Mouse (Mus musculus) thymus, postnatal 36 days (tissue): ENCODE measurements around the gene Lin7b.
"Not testable (repeated sequence)": the region's sequence is repeated elsewhere in the genome, so short reads cannot be mapped to it uniquely, and the experiment has no call there.

Experiments used
- DNase-seq, 2 experiments: peaks; one replicate each; pipeline ENCODE4 v3.0.0; 2022; ENCODE audit warnings: mixed read lengths in 2 of 2

The Lin7b gene

DNA sequence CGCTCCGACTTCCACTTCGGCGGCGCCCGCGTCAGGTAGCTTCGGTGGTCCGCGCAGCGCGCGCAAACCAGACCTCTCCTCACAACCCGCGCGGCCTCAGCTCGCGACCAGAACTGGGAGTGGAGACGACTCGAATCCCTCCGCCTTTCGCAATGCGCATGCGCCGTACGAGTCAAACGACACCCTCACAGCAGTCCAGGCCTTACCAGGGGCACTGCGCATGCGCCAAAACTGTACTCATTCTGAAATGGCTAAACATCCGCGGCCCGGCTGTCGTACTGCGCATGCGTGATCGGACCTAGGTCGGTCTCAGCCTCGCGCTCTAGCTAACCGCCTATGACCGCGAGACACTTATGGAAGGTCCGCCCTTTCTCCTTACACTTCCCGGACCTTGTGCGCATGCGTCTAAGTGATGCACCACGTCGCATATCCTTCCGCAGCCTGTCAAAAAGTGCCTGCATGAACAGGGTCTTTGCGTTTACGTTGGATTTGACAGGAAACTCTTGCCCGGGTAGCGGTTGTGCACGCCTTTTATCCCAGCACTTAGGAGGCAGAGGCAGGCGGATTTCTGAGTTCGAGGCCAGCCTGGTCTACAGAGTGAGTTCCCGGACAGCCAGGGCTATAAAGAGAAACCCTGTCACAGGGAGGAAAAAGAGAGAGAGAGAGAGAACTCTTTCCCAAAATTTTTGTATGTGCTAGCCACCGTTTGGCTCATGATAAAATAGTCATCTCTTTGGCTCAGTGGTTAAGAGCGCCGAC, 25.4 kb upstream of the Lin7b start, which contains the start of gene Snrnp70:
TSS of gene Snrnp70 (minus strand) at position 165 of the 759 bp plus-strand sequence.
- DNase-seq: peak; percentile 100

- DNase-seq: no peak
These were observed 24.8 kb upstream of the Lin7b start for GRCm38 (mm10) chr7:45395129-45395541.

GRCm38 (mm10) chr7:45386077-45386476, 15.7 kb upstream of the Lin7b start:
- no peak for DNase-seq

DNA sequence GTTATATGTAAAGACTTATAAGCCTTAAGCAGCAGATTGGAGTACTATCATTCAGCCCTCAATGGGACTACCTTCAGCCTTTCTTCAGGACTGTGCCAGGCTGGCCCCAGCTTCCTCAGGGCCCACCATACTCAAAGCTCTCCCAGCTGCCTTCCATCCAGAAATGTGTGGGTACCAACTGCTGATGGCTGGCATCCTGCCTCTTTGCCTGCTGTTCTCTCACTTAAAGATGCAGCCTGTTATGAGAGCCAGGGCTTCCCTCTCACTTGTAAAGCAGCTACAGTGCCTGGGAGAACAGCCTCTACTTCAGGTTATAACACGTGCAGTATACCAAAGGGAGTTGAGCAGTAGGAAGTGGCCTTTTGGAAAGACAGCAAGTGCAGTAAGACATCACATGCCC, 5.7 kb upstream of the Lin7b start:
- DNase-seq: no peak

GRCm38 (mm10) chr7:45374620-45375019, 4.2 kb upstream of the Lin7b start:
- DNase-seq: no peak

GRCm38 (mm10) chr7:45372371-45372770, 2.0 kb upstream of the Lin7b start:
- DNase-seq: no peak

GRCm38 (mm10) chr7:45369836-45370474, 428 bp downstream of the Lin7b start:
- no peak for DNase-seq

DNA sequence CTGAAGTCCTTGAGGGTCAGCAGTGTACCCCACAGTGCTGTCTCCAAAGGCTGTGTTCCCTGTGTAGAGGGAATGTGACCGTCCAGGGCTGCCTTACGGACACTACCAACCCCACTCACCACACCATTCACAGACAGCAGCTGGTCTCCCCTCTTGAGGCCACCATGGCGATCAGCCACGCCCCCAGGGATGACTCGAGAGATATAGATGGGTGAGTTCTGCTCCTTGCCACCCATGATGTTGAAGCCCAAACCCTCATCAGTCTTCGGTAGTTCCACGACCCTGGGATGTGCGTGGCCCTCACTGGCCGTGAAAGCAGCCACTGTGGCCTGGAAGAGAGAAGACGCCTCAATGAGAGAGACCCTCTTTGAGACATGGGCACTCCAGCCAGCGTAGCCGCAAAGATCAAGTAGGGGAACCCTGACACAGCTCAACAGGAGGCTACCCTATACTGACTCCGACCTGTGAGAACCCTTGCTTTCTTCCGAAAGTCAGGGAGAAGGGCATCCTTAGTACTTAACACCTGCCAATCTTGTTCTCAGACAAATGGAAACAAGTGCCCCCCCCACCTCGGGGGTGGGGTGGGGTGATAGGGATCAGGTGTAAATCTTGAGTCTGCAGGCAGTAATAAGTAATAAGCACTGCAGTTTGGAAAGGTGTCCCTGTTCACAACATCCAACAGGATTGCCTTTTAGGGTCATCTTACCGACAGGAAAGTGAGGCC, 1.2 kb downstream of the Lin7b start:
- DNase-seq: no peak

- no peak for DNase-seq
These were observed 2.2 kb downstream of the Lin7b start for GRCm38 (mm10) chr7:45368178-45368577.

GRCm38 (mm10) chr7:45367020-45367880, 3.1 kb downstream of the Lin7b start:
- peak; percentile 96 to 98 for DNase-seq

GRCm38 (mm10) chr7:45366652-45367019, 3.7 kb downstream of the Lin7b start, which contains the start of gene Ppfia3:
TSS of gene Ppfia3 (minus strand) at chr7:45367019.
- no peak for DNase-seq

DNA sequence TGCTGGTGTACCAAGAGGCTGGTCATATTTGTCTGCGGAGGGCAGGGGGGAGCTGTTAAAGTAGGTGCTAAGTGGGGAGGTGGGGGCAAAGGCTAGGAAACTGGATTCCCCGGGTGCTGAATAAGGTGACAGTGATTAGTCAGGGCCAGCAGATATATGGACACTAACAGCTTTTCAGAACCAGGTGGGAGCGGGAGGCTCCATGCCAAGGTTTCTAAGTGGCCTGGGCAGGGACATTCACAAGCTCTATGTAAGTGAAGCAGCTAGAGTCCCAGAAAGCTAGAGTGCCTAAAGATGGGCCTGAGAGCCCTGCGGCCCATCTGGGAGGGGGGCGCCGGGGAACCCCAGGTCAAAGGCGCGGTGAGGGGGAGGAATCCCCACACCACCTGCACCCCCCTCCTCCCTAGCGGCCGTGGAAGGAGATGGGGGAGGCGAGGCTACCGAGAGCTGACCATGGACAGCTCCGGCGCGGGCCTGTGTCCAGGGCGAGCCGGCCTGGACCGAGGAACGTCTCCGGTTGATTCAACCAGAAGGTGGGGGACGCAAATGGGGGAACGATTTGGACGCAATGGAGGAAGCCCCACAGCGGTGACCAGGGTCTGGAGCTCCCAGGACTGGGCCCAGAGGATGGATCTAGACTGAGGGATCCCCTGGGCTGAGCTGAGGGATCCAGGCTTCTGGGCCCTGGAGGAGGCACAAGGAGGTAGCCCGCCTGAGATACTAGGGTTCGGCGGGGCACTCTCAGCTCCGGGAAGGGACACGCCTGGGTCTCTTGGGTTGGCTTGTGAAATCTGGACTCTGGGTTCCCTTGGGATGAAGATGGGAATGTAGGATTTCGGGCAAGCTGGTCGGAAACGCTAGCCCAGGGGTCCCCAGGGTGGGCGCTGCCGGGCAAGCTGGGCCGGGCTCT, 4.4 kb downstream of the Lin7b start:
- peak in 1 of 2 experiments; percentile 37 for DNase-seq

- DNase-seq: no peak
These were observed 6.4 kb downstream of the Lin7b start for GRCm38 (mm10) chr7:45363983-45364382.

DNA sequence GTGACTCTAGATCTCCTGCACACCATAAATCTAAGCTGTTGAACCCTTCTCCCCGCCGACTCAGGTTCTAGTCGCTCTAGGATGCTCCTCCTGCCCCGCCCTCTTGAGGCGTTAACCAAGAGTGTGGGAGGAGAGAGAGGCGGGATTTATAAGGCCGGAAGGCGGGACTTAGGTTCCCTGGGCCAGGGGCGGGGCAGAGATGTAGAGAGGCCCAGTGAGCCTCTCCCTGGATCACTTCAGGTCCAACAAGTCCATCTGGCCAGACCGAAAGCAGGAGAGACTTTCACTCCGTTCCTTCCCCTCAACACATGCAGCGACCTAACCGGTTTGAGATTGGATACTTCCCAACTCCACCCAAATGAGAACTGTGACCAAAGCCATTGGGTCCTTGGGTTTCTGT, 7.6 kb downstream of the Lin7b start:
- DNase-seq: peak; percentile 33 to 57

DNA sequence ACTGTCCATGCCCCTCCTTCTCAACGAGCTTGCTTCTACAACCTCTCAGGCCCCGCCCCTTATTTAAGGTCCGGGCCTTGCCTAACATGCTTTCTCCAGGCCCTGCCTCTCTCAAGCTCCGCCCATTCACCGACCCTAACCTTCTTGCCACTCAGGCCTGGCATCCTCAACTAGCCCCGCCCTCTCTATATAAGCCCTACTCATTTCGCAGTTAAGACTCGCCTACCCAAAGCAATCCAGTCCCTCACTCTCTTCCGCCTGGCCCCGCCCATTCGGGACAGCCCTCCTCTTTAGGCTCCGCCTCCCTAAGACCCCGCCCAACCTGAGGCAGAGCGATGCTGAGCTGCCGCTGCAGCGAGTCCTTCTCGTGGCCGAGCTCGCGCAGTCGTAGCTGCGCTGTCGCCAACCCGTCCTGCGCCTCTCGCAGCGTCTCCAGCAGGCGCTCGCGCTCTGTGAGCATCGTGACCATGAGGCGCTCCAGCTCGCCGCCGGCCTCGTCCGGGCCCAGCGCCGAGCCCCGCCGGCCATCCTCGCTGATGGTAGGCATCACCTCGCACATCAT, 9.1 kb downstream of the Lin7b start:
- peak; percentile 63 to 79 for DNase-seq

DNA sequence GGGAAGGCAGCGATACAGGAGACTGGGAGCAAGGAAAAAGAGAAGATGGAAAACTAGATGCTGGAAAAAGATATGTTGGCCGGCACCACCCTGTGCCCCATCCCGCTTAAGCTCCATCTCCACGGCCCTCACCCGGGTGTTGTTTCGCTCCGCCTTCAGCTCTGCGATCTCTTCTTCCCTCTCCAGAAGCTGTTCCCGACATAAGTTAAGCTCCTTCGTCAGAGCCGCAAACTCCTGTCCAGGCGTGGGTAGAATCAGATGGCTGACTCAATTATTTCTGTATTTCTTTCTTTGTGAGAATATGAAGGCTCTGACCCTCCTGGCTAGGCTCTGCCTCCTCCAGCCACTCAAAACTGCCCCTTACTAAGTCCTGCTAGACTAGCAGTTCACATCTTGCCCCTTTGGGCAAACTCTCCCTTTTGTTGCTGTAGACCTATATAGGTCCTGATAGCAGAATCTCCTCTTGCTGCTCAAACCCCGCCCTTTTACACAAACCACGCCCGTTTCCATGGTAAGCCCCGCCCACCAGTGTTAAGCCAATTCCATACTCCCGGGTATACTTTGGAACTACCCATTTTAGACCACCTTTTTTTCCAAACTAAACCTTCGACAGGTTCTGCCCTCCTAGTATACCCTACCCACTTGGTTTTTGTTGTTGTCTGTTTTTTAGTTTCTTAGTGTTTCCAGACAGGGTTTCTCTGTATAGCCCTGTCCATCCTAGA, 9.8 kb downstream of the Lin7b start:
- DNase-seq: no peak

DNA sequence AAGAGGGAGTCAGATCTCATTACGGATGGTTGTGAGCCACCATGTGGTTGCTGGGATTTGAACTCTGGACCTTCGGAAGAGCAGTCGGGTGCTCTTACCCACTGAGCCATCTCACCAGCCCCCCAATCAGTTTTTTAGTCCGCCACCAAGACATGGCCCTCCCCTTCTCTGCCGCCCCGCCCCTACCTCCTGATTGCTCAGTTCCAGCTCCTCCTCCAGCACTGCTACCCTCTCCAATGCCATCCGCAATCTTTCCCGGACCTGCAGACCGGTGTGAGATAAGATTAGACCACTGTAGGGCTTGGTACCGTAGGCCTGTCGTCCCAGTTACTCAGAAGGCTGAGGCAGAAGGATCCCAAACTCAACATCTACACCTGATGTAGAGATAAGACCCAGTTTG, 11.3 kb downstream of the Lin7b start:
- DNase-seq: not testable (repeated sequence)

DNA sequence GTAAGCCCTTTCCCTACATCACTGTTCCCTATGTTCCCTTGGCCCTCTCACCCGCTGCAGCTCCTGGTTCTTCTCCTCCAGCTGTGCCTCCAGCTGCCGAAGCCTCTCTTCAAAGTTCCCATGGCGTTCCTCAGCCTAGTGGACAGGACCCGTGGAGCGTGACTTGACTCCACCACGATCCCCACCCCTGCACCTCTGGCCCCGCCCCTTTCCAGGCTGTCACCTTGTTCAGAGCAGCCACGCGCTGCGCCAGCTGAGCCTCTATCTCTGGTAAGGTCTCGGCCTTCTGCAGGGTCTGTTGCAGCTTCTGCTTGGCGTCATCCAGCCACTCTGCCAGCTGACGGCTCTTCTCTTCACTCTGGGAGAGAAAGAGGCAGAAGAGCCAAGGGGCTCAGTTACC, 14.3 kb downstream of the Lin7b start:
- DNase-seq: no peak

GRCm38 (mm10) chr7:45355318-45356020, 14.9 kb downstream of the Lin7b start:
- DNase-seq: no peak

- DNase-seq: no peak
These were observed 17.3 kb downstream of the Lin7b start for GRCm38 (mm10) chr7:45353041-45353440.
